Mouse (Mus musculus): ENCODE data around the gene Wwp2. TPM values are rescaled to one million over a fixed set of nuclear protein-coding genes. Genes with fewer than 3 reads are reported as not detected.
A peak's percentile ranks its signal among the peaks of the same experiment; 100 is the strongest.

The Wwp2 gene
- polyA plus RNA-seq, 1 experiment: 39.5 TPM

DNA sequence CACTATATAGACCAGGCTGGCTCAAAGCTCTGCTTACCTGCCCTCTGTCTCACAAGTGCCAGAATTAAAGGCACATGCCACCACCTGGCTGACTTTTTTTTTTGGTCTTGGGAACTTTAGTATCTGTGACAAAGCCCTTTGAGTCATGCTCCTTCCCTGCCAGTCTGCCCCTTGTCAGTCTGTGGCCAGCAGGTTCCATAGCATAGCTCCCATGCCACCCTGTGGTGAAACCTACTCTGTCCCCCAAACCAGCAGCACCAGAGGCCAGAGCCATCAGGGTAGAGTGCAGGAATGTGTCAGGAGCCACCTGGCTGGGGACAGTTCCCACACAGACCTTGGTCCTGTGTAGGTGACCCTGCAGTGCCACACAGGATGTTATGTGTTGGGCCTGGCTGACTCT lies 55.7 kb downstream of the Wwp2 start:
- Histone ChIP-seq H3K4me1 (ENCODE audit: control insufficient read depth, insufficient read depth, insufficient read length) (no peaks in the 10 kb centered on the region), H3K36me3 (ENCODE audit: control insufficient read depth, insufficient read depth, low read length) (no peaks in the 10 kb centered on the region), H3K27ac (ENCODE audit: insufficient read depth, low read length) (no peak overlapping the region), H3K4me3 (ENCODE audit: extremely low read depth, insufficient read depth, insufficient read length) (no peak overlapping the region), H3K27me3 (ENCODE audit: control insufficient read depth, insufficient read depth, low read length) (no peaks in the 10 kb centered on the region)
- TF ChIP-seq CTCF (IDR thresholded peaks at IDR 0.05; ENCODE audit: extremely low read depth, insufficient read depth, insufficient read length, insufficient replicate concordance): no peak
- TF ChIP-seq POLR2A (IDR thresholded peaks at IDR 0.05; ENCODE audit: low read depth, low read length): no peak
- DNase-seq (ENCODE audit: low read depth in 1 of 2, low spot score in 2 of 2): no peak

DNA sequence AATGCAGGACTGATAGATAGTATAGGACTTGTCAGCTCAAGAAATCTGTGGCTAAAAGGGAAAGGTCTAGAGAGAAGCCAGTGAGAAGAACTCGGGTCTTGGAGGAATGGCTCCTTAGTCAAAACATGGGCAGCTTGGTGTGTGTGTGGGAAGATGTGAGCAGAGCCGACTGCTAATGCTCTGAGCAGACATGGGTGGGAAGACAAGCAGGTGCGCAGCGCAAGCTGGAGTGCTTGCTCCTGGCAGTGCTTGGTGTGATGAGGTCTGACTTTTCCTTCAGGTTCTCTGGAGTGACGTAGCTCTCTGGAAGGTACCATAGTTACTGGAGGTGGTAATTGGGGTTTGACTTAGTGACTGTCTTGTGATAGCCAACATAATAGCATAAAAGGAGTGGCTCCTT lies 56.6 kb downstream of the Wwp2 start:
- no peak overlapping the region for H3K4me3 ChIP-seq (ENCODE audit: extremely low read depth, insufficient read depth, insufficient read length)
- H3K36me3 ChIP-seq (ENCODE audit: control insufficient read depth, insufficient read depth, low read length): no peaks in the 10 kb centered on the region
- TF ChIP-seq POLR2A (IDR thresholded peaks at IDR 0.05; ENCODE audit: low read depth, low read length) (no peak), CTCF (IDR thresholded peaks at IDR 0.05; ENCODE audit: extremely low read depth, insufficient read depth, insufficient read length, insufficient replicate concordance) (no peak)
- no peaks in the 10 kb centered on the region for H3K27me3 ChIP-seq (ENCODE audit: control insufficient read depth, insufficient read depth, low read length)
- H3K4me1 ChIP-seq (ENCODE audit: control insufficient read depth, insufficient read depth, insufficient read length): no peaks in the 10 kb centered on the region
- 92% methylated on average over 5 of the region's 5 CpGs for WGBS
- H3K27ac ChIP-seq (ENCODE audit: insufficient read depth, low read length): no peak overlapping the region
- DNase-seq (ENCODE audit: low read depth in 1 of 2, low spot score in 2 of 2): no peak

DNA sequence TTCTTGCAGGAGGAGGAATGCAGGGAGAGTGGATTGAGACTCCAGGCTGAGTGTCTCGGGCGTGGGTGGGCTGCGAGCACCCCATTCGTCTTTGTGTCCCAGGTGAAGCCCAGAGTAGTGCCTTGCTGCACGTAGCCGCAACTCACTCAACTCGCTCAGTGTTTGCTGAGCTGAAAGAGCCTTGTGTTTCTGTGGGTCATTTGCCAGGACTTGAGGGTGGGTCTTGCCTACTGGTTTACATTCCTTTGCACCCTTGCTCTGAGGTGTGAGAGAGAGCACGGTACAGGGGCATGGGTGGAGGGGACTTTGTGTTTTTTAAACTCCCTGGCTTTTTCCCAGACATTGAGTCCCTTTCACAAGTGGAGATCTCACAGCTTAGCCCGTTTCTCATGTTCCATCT lies 59.3 kb downstream of the Wwp2 start:
- TF ChIP-seq CTCF (IDR thresholded peaks at IDR 0.05; ENCODE audit: extremely low read depth, insufficient read depth, insufficient read length, insufficient replicate concordance): no peak
- no peak for TF ChIP-seq POLR2A (IDR thresholded peaks at IDR 0.05; ENCODE audit: low read depth, low read length)
- no peak for DNase-seq (ENCODE audit: low read depth in 1 of 2, low spot score in 2 of 2)
- Histone ChIP-seq H3K27ac (ENCODE audit: insufficient read depth, low read length) (no peak overlapping the region), H3K27me3 (ENCODE audit: control insufficient read depth, insufficient read depth, low read length) (no peaks in the 10 kb centered on the region), H3K4me1 (ENCODE audit: control insufficient read depth, insufficient read depth, insufficient read length) (no peaks in the 10 kb centered on the region), H3K4me3 (ENCODE audit: extremely low read depth, insufficient read depth, insufficient read length) (no peak overlapping the region), H3K36me3 (ENCODE audit: control insufficient read depth, insufficient read depth, low read length) (no peaks in the 10 kb centered on the region)
- WGBS: 95% methylated on average over 9 of the region's 9 CpGs

DNA sequence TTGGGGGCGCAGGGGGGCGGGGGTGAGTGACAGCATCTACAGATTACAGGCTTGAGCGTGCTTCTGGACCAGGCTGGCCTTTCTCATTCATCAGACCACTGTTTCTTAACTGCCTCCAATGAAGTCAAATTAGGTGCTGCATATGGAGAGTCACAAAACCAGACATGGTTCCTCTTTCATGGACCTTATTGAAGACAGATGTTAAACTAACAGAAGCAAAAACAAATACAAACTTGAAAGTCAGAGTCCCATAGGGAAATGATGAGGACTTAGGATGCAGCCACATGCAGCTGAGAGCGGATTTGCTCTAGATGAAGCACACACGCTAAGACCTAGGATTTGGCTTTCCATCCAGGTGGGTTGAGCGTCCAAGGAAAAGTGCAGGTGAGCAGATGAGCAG lies 61.5 kb downstream of the Wwp2 start:
- TF ChIP-seq POLR2A (IDR thresholded peaks at IDR 0.05; ENCODE audit: low read depth, low read length) (no peak), CTCF (IDR thresholded peaks at IDR 0.05; ENCODE audit: extremely low read depth, insufficient read depth, insufficient read length, insufficient replicate concordance) (no peak)
- H3K4me3 ChIP-seq (ENCODE audit: extremely low read depth, insufficient read depth, insufficient read length): no peak overlapping the region
- H3K27ac ChIP-seq (ENCODE audit: insufficient read depth, low read length): no peak overlapping the region
- H3K27me3 ChIP-seq (ENCODE audit: control insufficient read depth, insufficient read depth, low read length): no peaks in the 10 kb centered on the region
- H3K4me1 ChIP-seq (ENCODE audit: control insufficient read depth, insufficient read depth, insufficient read length): peaks cover 5% of the 10 kb centered on the region; the same call in 1 of the 2 replicates
- no peak for DNase-seq (ENCODE audit: low read depth in 1 of 2, low spot score in 2 of 2)
- WGBS: 82% methylated on average over 6 of the region's 6 CpGs
- no peaks in the 10 kb centered on the region for H3K36me3 ChIP-seq (ENCODE audit: control insufficient read depth, insufficient read depth, low read length)

DNA sequence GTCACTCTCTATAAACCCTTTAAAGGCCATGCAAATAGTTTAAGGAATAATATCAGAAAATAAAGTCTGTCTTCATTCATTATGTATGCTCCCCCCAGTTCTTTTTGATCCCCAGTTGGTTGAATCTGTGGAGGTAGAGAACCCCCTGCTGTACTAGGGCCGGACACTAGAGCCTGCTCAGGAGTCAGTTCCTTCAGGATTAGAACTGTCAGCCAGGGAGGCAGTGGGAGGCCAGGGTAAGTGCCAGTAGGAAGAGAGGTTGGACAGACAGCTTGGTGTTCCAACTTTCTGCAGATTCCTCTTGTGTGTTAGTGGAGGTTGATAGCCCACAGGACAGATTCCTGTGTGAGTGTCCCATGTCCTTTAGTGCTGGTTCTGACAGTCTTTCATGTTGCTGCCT lies 62.2 kb downstream of the Wwp2 start:
- TF ChIP-seq POLR2A (IDR thresholded peaks at IDR 0.05; ENCODE audit: low read depth, low read length) (no peak), CTCF (IDR thresholded peaks at IDR 0.05; ENCODE audit: extremely low read depth, insufficient read depth, insufficient read length, insufficient replicate concordance) (no peak)
- peaks cover 11% of the 10 kb centered on the region; the same call in 1 of the 2 replicates for H3K4me1 ChIP-seq (ENCODE audit: control insufficient read depth, insufficient read depth, insufficient read length)
- no peak overlapping the region for H3K27ac ChIP-seq (ENCODE audit: insufficient read depth, low read length)
- H3K27me3 ChIP-seq (ENCODE audit: control insufficient read depth, insufficient read depth, low read length): no peaks in the 10 kb centered on the region
- H3K36me3 ChIP-seq (ENCODE audit: control insufficient read depth, insufficient read depth, low read length): no peaks in the 10 kb centered on the region
- WGBS: 84% methylated on average over 1 of the region's 1 CpGs
- no peak for DNase-seq (ENCODE audit: low read depth in 1 of 2, low spot score in 2 of 2)
- no peak overlapping the region for H3K4me3 ChIP-seq (ENCODE audit: extremely low read depth, insufficient read depth, insufficient read length)

DNA sequence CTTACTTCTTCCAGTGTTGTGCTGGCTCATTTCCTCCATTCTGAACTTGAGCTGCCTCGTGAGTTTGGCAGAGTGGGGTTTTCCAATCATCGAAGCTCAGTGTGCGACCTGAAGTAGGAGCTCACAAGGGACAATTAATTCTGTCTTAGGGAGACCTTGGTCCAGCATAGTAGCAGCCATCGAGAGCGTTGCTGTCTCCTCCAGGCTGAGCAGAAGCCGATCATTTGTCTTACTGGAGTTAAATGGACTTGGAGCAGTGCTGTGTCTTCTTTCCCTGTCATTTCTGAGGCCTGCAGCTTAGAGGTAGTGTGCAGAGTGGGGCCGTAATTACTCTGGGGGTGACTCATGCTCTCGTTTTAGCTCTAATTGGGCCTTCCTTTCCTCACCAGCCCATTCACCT lies 62.6 kb downstream of the Wwp2 start:
- H3K27me3 ChIP-seq (ENCODE audit: control insufficient read depth, insufficient read depth, low read length): no peaks in the 10 kb centered on the region
- no peak overlapping the region for H3K4me3 ChIP-seq (ENCODE audit: extremely low read depth, insufficient read depth, insufficient read length)
- H3K36me3 ChIP-seq (ENCODE audit: control insufficient read depth, insufficient read depth, low read length): no peaks in the 10 kb centered on the region
- peak overlapping the region; percentile 27; the same call in 1 of the 2 replicates for H3K27ac ChIP-seq (ENCODE audit: insufficient read depth, low read length)
- peaks cover 16% of the 10 kb centered on the region; the same call in 1 of the 2 replicates for H3K4me1 ChIP-seq (ENCODE audit: control insufficient read depth, insufficient read depth, insufficient read length)
- WGBS: 58% methylated on average over 8 of the region's 8 CpGs
- TF ChIP-seq CTCF (IDR thresholded peaks at IDR 0.05; ENCODE audit: extremely low read depth, insufficient read depth, insufficient read length, insufficient replicate concordance) (no peak), POLR2A (IDR thresholded peaks at IDR 0.05; ENCODE audit: low read depth, low read length) (no peak)
- no peak for DNase-seq (ENCODE audit: low read depth in 1 of 2, low spot score in 2 of 2)

DNA sequence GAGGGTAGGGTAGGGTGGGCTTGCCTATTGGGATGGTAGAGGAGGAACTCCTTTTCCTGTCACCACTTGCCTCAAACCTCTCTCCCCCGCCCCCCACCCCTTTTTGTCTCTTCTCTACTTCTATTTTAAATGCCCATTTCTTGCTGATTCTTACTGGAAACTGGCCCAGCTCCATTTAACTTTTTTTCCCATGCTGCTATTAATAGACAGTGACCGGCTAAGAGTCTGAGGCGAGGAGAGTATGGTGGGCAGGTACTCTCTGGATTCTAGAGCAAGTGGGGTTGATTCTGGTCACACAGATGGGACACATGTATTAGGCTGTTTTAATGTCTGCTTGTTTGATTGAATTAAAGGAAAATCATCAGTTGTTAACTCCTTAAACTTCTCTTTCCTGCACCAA lies 63.4 kb downstream of the Wwp2 start:
- WGBS: 79% methylated on average over 3 of the region's 3 CpGs
- TF ChIP-seq CTCF (IDR thresholded peaks at IDR 0.05; ENCODE audit: extremely low read depth, insufficient read depth, insufficient read length, insufficient replicate concordance) (no peak), POLR2A (IDR thresholded peaks at IDR 0.05; ENCODE audit: low read depth, low read length) (no peak)
- DNase-seq (ENCODE audit: low read depth in 1 of 2, low spot score in 2 of 2): no peak
- H3K4me3 ChIP-seq (ENCODE audit: extremely low read depth, insufficient read depth, insufficient read length): no peak overlapping the region
- H3K4me1 ChIP-seq (ENCODE audit: control insufficient read depth, insufficient read depth, insufficient read length): peaks cover 19% of the 10 kb centered on the region; the same call in 1 of the 2 replicates
- no peaks in the 10 kb centered on the region for H3K36me3 ChIP-seq (ENCODE audit: control insufficient read depth, insufficient read depth, low read length)
- H3K27ac ChIP-seq (ENCODE audit: insufficient read depth, low read length): no peak overlapping the region
- no peaks in the 10 kb centered on the region for H3K27me3 ChIP-seq (ENCODE audit: control insufficient read depth, insufficient read depth, low read length)

Measured in spleen, adult 2 months (tissue).